Mouse (Mus musculus) lung, embryonic 14.5 days (tissue): ENCODE data around the gene Lmo4. TPM values are rescaled to one million over a fixed set of nuclear protein-coding genes. Genes with fewer than 3 reads are reported as not detected.
A peak's percentile ranks its signal among the peaks of the same experiment; 100 is the strongest.

ENCODE experiments used
- ATAC-seq: fragments of 200-750 bp; cut with Nextera tagmentation; 2 replicates; pipeline ENCODE4 v1.8.0; 2017; ENCODE audit warnings: mild to moderate bottlenecking, moderate TSS enrichment, moderate library complexity; ENCODE audit not compliant: insufficient read depth
- DNase-seq: peaks from one replicate; pipeline ENCODE4 v3.0.0-alpha.2; 2015
- H3K27ac ChIP-seq: fragments of 300-500 bp; sonication (generic); 2 replicates; pipeline ENCODE4 v1.5.1; 2014; ENCODE audit warnings: low read depth, mild to moderate bottlenecking, moderate library complexity
- H3K27me3 ChIP-seq: fragments of 300-500 bp; sonication (generic); 2 replicates; pipeline ENCODE4 v1.6.1; 2014; ENCODE audit warnings: low read length, control low read depth; ENCODE audit not compliant: insufficient read depth
- H3K36me3 ChIP-seq: fragments of 300-500 bp; sonication (generic); 2 replicates; pipeline ENCODE4 v1.6.1; 2014; ENCODE audit warnings: control low read depth; ENCODE audit not compliant: insufficient read depth
- H3K4me1 ChIP-seq: fragments of 300-500 bp; sonication (generic); 2 replicates; pipeline ENCODE4 v1.6.1; 2014; ENCODE audit warnings: antibody characterized with exemption, control low read depth; ENCODE audit not compliant: insufficient read depth
- H3K4me2 ChIP-seq: fragments of 300-500 bp; sonication (generic); 2 replicates; pipeline ENCODE4 v1.6.1; 2014; ENCODE audit warnings: mild to moderate bottlenecking
- H3K4me3 ChIP-seq: fragments of 300-500 bp; sonication (generic); 2 replicates; pipeline ENCODE4 v1.5.1; 2014; ENCODE audit warnings: low read depth, low read length
- H3K9ac ChIP-seq: fragments of 300-500 bp; sonication (generic); 2 replicates; pipeline ENCODE4 v1.6.1; 2014
- H3K9me3 ChIP-seq: fragments of 300-500 bp; sonication (generic); 2 replicates; pipeline ENCODE4 v1.6.1; 2016; ENCODE audit warnings: low read depth, low read length, control low read depth
- CTCF ChIP-seq: IDR thresholded peaks from 2 replicates; pipeline ENCODE4 v1.5.1; 2016; ENCODE audit warnings: antibody characterized with exemption, low read depth
- WGBS: fragments of 180-500 bp; shearing (Covaris S2); extraction: QIAGEN DNeasy Blood & Tissue Kit; methylation state at CpG from one replicate; pipeline ENCODE4 v1.1.7; 2014; 5-methylcytosine and 5-hydroxymethylcytosine counted together
- polyA plus RNA-seq: library from polyadenylated mRNA; unstranded; fragments of >200 nt; fragmentation: Nextera tagmentation; extraction: Ambion mirVana; gene quantifications from 2 replicates; pipeline ENCODE4 v1.2.1, GENCODE M21; 2014

Lmo4 gene
- polyA plus RNA-seq, 1 experiment from 2014 or later = 48.1 TPM

DNA sequence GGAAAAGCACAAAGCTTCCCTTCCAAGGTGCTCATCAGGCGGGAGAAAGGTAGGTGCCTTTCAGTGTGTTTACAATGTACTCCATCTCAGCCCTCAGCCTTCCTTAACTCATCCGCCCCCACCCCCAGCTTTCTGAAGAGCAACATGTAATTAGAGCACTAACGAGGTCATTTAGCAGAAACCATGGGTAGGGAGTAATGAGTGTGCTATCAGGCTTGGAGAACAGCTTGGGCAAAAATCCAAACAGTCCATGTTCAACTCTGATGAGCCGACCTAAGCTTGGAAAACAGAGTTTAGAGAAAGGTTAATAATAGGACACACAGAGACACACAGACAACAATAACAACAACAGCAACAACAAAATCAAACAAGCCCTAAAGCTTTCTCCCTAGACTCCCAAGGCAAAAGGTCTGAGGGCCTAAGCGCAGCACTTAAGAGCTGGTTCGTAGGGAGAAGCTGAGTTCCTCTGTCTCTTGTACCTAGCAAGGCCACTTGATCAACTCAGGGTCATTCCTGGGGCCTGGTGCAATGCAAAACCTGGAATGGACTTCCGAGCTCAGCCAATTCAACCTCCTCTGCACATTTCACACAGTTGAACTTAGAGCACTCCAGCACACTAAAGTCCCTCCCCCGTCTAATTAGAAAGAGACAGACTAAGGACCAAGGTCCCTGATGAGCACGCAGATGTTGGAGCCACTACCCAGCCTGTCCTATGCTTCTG, 40.2 kb downstream of the Lmo4 start:
- no peak for TF ChIP-seq CTCF
- H3K9me3 ChIP-seq = no peaks in the 10 kb centered on the region
- no peak overlapping the region for H3K9ac ChIP-seq
- peak; percentile 55 for DNase-seq
- no peak overlapping the region for H3K4me3 ChIP-seq
- peak overlapping the region; percentile 42; the same call in 1 of the 2 replicates for H3K27ac ChIP-seq
- H3K27me3 ChIP-seq = no peaks in the 10 kb centered on the region
- no peaks in the 10 kb centered on the region for H3K36me3 ChIP-seq
- ATAC-seq = peak; percentile 50; the same call in 1 of the 2 replicates
- H3K4me1 ChIP-seq = no peaks in the 10 kb centered on the region
- no peak overlapping the region for H3K4me2 ChIP-seq
- 43% methylated on average over 9 of the region's 9 CpGs for WGBS

DNA sequence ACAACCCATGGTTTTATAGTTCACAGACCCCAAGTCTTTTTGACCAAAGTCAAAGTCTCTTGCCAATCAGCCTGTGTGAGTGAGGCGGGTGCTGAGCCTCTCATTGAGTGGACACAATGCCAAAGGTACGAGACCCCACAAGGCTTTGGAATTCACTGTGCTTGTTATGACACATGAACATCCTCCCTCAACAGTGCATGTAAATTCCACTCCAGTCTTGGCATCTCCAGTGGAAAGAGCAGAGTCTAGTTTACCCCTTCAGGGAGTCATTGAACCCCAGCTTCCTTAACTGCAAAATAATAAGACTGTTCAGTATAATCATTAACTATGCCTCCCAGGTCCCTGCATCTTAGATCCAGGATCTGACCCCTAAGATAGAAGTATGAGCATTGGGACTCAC, 41.3 kb downstream of the Lmo4 start:
- ATAC-seq = no peak
- no peak overlapping the region for H3K4me3 ChIP-seq
- 86% methylated on average over 2 of the region's 2 CpGs for WGBS

DNA sequence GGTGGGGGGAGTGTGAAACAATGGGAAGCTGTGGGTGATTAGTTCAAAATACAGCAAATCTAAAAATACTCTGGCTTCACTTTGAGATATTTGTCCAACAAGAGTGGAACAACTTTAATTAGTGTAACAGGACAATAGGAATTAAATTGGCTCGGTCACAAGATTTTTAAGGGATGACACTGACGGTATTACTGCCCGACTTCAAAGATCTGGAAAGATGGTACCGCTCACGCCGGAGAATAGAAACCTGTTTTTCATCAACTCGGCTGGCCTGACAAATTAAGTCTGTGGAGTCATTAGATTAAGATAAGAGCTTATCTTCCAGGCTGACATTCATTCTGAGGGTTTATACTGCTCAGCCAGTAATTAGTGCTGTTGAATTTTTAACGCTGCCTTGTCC, 42.9 kb downstream of the Lmo4 start:
- H3K27me3 ChIP-seq = no peaks in the 10 kb centered on the region
- no peaks in the 10 kb centered on the region for H3K4me1 ChIP-seq
- ATAC-seq (no peak), DNase-seq (no peak)
- TF ChIP-seq CTCF = no peak
- H3K9me3 ChIP-seq = no peaks in the 10 kb centered on the region
- H3K4me3 ChIP-seq = no peak overlapping the region
- no peaks in the 10 kb centered on the region for H3K36me3 ChIP-seq
- H3K9ac ChIP-seq = no peak overlapping the region
- 22% methylated on average over 8 of the region's 8 CpGs for WGBS
- no peak overlapping the region for H3K4me2 ChIP-seq
- no peak overlapping the region for H3K27ac ChIP-seq

More for the DNA sequence above, 41.3 kb downstream of the Lmo4 start:
- no peak for TF ChIP-seq CTCF
- no peaks in the 10 kb centered on the region for H3K4me1 ChIP-seq
- H3K27me3 ChIP-seq = no peaks in the 10 kb centered on the region
- H3K9ac ChIP-seq = no peak overlapping the region
- no peaks in the 10 kb centered on the region for H3K36me3 ChIP-seq
- no peak overlapping the region for H3K27ac ChIP-seq
- no peak overlapping the region for H3K4me2 ChIP-seq
- no peaks in the 10 kb centered on the region for H3K9me3 ChIP-seq
- DNase-seq = no peak

DNA sequence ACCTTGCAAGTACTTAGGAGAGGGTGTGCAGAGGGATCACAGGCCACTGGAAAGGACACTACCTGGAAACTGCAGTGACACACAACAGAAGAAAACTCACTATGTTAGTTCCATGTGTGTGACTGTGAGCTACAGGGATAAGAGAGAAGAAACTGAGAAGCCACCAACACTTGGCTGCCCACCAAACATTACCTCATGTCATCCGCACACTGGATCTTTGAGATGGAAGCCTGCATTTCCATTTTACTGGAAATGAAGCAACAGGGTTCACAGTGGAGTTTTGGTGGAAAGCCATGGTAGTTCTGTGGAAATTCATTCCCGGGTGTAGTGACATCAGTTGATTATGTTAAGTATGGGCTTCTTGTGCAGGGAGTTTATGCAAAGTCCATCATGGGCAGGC, 43.8 kb downstream of the Lmo4 start:
- Histone ChIP-seq H3K27ac (no peak overlapping the region), H3K36me3 (no peaks in the 10 kb centered on the region), H3K27me3 (no peaks in the 10 kb centered on the region), H3K4me2 (no peak overlapping the region), H3K4me1 (no peaks in the 10 kb centered on the region), H3K9ac (no peak overlapping the region), H3K9me3 (no peaks in the 10 kb centered on the region), H3K4me3 (no peak overlapping the region)
- ATAC-seq = no peak
- TF ChIP-seq CTCF = no peak
- WGBS = 64% methylated on average over 2 of the region's 2 CpGs
- peak; percentile 45 for DNase-seq

DNA sequence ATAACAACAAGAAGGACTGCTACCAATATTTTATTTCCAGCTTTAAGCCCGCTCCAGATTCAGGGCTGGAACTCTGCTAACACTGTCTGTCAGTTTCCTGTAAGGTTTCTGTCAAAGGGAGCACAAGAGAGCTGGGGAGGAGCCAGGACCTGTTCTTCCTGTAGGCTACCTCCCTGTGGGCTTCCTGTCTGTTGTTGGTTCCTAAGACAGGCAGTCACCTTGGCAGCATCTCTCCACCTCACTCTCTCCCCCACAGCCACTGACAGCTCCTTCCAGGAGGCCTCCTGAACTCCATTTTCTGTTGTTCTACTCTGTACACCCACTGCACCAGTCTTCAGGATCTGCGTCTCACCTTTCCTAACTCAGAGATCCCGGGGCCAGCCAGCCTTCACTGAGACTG, 49.3 kb downstream of the Lmo4 start:
- H3K4me1 ChIP-seq = no peaks in the 10 kb centered on the region
- TF ChIP-seq CTCF = no peak
- H3K27me3 ChIP-seq = no peaks in the 10 kb centered on the region
- DNase-seq = no peak
- WGBS = 64% methylated on average over 3 of the region's 3 CpGs
- no peak overlapping the region for H3K9ac ChIP-seq
- no peaks in the 10 kb centered on the region for H3K36me3 ChIP-seq
- no peak overlapping the region for H3K27ac ChIP-seq
- H3K9me3 ChIP-seq = no peaks in the 10 kb centered on the region
- no peak overlapping the region for H3K4me3 ChIP-seq
- H3K4me2 ChIP-seq = no peak overlapping the region
- ATAC-seq = no peak

DNA sequence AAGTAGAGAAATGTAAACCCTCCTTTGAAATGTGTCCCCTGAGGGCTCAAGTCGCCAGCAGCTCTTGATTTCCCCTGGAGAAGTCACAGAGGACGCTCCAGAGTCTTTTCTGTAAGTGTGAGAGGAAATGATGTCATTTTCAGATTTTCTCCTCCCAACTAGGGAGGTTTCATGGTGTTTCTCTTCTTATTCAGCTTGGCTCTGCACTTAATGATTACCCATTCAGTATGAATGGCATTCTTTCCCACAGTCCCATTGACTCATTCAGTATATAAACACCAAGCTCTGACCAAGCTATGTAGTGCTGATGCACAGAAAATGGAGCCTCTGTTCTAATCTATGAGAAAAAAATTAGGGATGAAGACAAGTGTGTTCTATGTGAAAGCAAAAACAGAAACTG, 51.6 kb downstream of the Lmo4 start:
- DNase-seq = no peak

DNA sequence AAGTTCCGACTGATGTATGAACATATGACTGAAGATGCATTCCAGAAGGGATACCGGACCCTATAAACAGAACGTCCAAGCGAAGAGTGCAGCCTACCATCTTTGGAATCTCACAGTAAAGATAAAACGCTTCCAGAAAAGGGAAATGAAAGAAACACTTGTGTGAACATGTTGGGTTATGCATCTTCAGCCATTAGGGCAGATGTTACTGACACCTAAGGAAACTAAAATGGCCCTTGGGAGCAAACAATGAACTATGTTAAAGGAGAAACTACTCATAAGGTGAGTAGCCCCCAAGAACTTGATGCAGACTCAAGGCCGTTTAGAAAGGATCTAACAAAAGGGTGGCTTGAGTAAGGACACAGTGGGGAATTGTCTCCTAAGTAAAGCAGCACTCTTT, 54.0 kb downstream of the Lmo4 start:
- TF ChIP-seq CTCF = no peak
- no peak for DNase-seq
- Histone ChIP-seq H3K27me3 (no peaks in the 10 kb centered on the region), H3K4me3 (no peak overlapping the region), H3K36me3 (no peaks in the 10 kb centered on the region), H3K9me3 (no peaks in the 10 kb centered on the region), H3K27ac (no peak overlapping the region), H3K9ac (no peak overlapping the region), H3K4me1 (no peaks in the 10 kb centered on the region), H3K4me2 (no peak overlapping the region)
- 76% methylated on average over 6 of the region's 6 CpGs for WGBS
- no peak for ATAC-seq

More for the DNA sequence above, 51.6 kb downstream of the Lmo4 start:
- Histone ChIP-seq H3K4me3 (no peak overlapping the region), H3K4me2 (no peak overlapping the region), H3K4me1 (no peaks in the 10 kb centered on the region), H3K36me3 (no peaks in the 10 kb centered on the region), H3K27ac (no peak overlapping the region), H3K9me3 (no peaks in the 10 kb centered on the region), H3K9ac (no peak overlapping the region), H3K27me3 (no peaks in the 10 kb centered on the region)
- TF ChIP-seq CTCF = no peak
- 50% methylated on average over 2 of the region's 2 CpGs for WGBS
- no peak for ATAC-seq
